Mouse (Mus musculus) forebrain, embryonic 12.5 days (tissue): ENCODE data around the gene Nmrk1. TPM values are rescaled to one million over a fixed set of nuclear protein-coding genes. Genes with fewer than 3 reads are reported as not detected.
A peak's percentile ranks its signal among the peaks of the same experiment; 100 is the strongest.
"Not testable (repeated sequence)": the region's sequence is repeated elsewhere in the genome, so short reads cannot be mapped to it uniquely, and the experiment has no call there.

Source experiments
- ATAC-seq: fragments of 200-750 bp; cut with Nextera tagmentation; 2 replicates; pipeline ENCODE4 v1.8.0; 2017; ENCODE audit warnings: moderate TSS enrichment; ENCODE audit not compliant: low FRiP score
- H3K27ac ChIP-seq: fragments of 300-500 bp; sonication (generic); 2 replicates; pipeline ENCODE4 v1.5.1; 2016; ENCODE audit warnings: mild to moderate bottlenecking
- H3K27me3 ChIP-seq: fragments of 300-500 bp; sonication (generic); 2 replicates; pipeline ENCODE4 v1.6.1; 2016; ENCODE audit warnings: mild to moderate bottlenecking
- H3K36me3 ChIP-seq: fragments of 300-500 bp; sonication (generic); replicated peaks from 2 replicates; pipeline ENCODE4 v1.6.1; 2016; ENCODE audit warnings: mild to moderate bottlenecking
- H3K4me1 ChIP-seq: fragments of 300-500 bp; sonication (generic); 2 replicates; pipeline ENCODE4 v1.6.1; 2016
- H3K4me2 ChIP-seq: fragments of 300-500 bp; sonication (generic); 2 replicates; pipeline ENCODE4 v1.6.1; 2016; ENCODE audit warnings: mild to moderate bottlenecking, moderate library complexity
- H3K4me3 ChIP-seq: fragments of 300-500 bp; sonication (generic); replicated peaks from 2 replicates; pipeline ENCODE4 v1.5.1; 2016; ENCODE audit warnings: mild to moderate bottlenecking
- H3K9ac ChIP-seq: fragments of 300-500 bp; sonication (generic); 2 replicates; pipeline ENCODE4 v1.6.1; 2016; ENCODE audit warnings: mild to moderate bottlenecking
- H3K9me3 ChIP-seq: fragments of 300-500 bp; sonication (generic); 2 replicates; pipeline ENCODE4 v1.6.1; 2016
- WGBS: fragments of 180-500 bp; shearing (Covaris S2); methylation state at CpG from one replicate; pipeline ENCODE4 v1.1.7; 2016; 5-methylcytosine and 5-hydroxymethylcytosine counted together
- polyA plus RNA-seq: library from polyadenylated mRNA; unstranded; fragments of >200 nt; fragmentation: Nextera tagmentation; extraction: Ambion mirVana; gene quantifications from 2 replicates; pipeline ENCODE4 v1.2.1, GENCODE M21; 2016

Nmrk1 gene
- polyA plus RNA-seq = 4.8 and 5.3 TPM in 2 replicates

DNA sequence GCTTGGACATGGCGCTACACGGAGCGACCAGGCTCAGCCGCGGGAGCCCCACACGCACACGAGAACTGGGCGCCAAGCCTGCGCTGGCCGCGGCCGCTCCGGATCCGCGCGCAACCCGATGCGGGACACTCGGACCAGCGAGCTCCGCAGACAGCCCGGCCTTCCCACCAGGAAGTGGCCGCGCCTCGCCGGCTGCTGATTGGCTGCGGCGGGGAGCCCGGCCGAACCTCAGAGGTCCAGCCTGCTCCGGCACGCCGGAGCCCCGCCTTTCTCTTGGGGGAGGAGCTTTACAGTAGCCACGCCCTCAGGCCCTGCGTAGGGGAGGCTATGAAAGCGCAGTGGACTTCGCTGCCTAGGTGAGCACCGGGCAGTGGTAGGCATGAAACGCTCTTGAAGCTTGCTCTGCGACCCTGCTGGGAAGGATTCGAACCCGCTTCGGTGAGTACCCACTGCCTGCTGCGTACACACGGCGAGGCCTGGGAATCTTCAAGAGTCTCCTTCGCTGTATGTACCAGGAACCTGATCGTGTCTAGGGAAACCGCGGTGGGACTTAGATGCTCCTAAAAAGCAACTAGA lies at the start of gene Nmrk1, which contains the start of gene Ostf1:
Gene Nmrk1, plus strand, starts transcription at position 307 of the 576 bp plus-strand sequence.
Gene Ostf1, minus strand, starts transcription at position 180 of the 576 bp plus-strand sequence.
- WGBS = 1% methylated on average over 51 of the region's 51 CpGs
- Histone ChIP-seq H3K9me3 (no peaks in the 10 kb centered on the region), H3K36me3 (no peaks in the 10 kb centered on the region), H3K9ac (peak within 1 kb of the TSS; percentile 66), H3K4me3 (peak within 1 kb of the TSS; percentile 74), H3K4me2 (peak within 1 kb of the TSS; percentile 89), H3K4me1 (peaks cover 9% of the 10 kb centered on the region), H3K27me3 (peaks cover 10% of the 10 kb centered on the region), H3K27ac (peak within 1 kb of the TSS; percentile 42; the same call in 1 of the 2 replicates)
- peak; percentile 99 for ATAC-seq

DNA sequence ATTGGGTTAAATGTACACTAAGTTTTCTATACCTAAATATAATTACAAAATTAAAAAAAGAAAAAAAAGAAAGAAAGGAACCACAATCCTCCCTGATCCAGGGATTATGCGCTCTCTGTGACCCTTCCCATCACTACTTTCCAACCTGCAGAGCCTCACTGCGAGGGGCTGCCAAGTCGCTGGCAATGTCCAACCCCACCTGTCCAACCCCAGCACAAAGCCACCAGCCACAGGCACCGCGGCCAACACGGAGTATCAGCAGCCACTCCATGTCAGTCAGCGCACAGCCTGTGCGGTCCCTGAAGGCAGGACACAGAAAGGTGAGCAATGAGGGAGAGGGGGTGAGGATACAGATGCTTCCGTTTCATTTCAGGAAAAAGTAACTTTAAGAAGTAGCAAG lies 49.5 kb upstream of the Nmrk1 start:
- 94% methylated on average over 9 of the region's 9 CpGs for WGBS
- Histone ChIP-seq H3K4me3 (no peak overlapping the region), H3K27ac (no peak overlapping the region), H3K36me3 (no peaks in the 10 kb centered on the region), H3K4me2 (no peak overlapping the region), H3K27me3 (no peaks in the 10 kb centered on the region), H3K4me1 (peaks cover 7% of the 10 kb centered on the region; the same call in 1 of the 2 replicates), H3K9me3 (no peaks in the 10 kb centered on the region), H3K9ac (no peak overlapping the region)
- no peak for ATAC-seq

DNA sequence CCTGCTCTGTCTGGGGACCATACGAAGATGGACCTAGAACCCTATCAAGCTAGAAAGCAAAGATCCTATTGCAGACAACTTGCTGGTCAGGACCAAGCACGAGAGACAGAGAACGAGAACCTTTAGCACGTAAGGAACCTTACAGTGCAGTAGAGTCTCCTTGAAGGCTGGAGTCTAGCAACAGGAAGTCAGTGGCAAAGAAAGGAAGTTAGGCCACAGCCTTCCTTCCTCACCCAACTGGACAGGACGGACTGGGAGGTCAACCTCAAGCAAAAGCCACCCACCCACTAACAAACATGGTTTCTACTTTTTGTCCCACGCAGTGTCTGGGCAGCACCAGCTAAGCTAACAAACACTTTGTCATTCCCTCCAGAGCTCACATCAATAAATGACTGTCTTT lies 48.9 kb upstream of the Nmrk1 start:
- Histone ChIP-seq H3K4me2 (no peak overlapping the region), H3K9me3 (no peaks in the 10 kb centered on the region), H3K36me3 (no peaks in the 10 kb centered on the region), H3K9ac (no peak overlapping the region), H3K27me3 (no peaks in the 10 kb centered on the region), H3K4me1 (peaks cover 7% of the 10 kb centered on the region; the same call in 1 of the 2 replicates), H3K27ac (no peak overlapping the region), H3K4me3 (no peak overlapping the region)
- WGBS = 90% methylated on average over 6 of the region's 6 CpGs
- ATAC-seq = no peak

DNA sequence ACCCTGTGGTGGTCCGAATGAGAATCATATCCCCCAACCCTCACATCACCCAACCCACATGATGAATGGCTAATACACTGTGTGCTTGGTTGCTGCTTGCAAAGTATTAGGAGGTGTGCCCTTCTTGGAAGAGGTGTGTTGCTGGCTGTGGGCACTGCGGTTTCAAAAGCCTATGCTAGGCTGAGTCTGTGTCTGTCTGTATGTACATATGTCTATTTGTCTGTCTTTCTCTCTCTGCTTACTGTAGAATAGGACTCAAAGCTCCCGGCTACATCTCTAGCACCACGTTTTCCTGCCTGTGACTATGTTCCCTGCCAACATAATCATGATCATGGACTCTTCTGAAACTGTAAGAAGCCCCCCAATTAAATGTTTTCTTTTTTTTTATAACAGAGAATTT lies 48.0 kb upstream of the Nmrk1 start:
- WGBS = 90% methylated on average over 4 of the region's 4 CpGs
- Histone ChIP-seq H3K4me3 (no peak overlapping the region), H3K27ac (no peak overlapping the region), H3K4me1 (peaks cover 1% of the 10 kb centered on the region; the same call in 1 of the 2 replicates), H3K36me3 (no peaks in the 10 kb centered on the region), H3K27me3 (no peaks in the 10 kb centered on the region), H3K4me2 (no peak overlapping the region), H3K9me3 (no peaks in the 10 kb centered on the region), H3K9ac (no peak overlapping the region)
- ATAC-seq = no peak

DNA sequence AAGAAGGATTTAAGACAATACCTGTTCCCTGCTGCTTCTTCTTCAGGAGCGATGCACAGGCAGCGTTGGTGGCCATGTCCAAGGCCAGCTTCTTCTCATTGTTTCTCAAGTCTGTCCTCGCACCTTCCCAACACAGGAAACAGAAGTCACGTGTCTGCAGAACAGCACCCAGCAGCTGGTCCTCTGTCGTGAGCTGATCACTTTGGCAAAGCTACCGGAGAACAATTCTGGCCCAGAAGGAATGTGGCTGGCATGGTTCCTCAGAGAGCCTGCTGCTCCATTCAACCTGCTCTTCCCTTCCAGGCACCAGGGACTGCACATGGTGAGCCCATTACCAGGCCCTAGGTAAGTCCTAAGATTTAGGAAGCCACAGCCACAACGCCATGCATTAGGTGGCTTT lies 47.1 kb upstream of the Nmrk1 start:
- Histone ChIP-seq H3K27me3 (no peaks in the 10 kb centered on the region), H3K4me1 (no peaks in the 10 kb centered on the region), H3K36me3 (no peaks in the 10 kb centered on the region), H3K9ac (no peak overlapping the region), H3K4me3 (no peak overlapping the region), H3K9me3 (no peaks in the 10 kb centered on the region), H3K27ac (no peak overlapping the region), H3K4me2 (no peak overlapping the region)
- ATAC-seq = no peak
- WGBS = 94% methylated on average over 7 of the region's 7 CpGs

DNA sequence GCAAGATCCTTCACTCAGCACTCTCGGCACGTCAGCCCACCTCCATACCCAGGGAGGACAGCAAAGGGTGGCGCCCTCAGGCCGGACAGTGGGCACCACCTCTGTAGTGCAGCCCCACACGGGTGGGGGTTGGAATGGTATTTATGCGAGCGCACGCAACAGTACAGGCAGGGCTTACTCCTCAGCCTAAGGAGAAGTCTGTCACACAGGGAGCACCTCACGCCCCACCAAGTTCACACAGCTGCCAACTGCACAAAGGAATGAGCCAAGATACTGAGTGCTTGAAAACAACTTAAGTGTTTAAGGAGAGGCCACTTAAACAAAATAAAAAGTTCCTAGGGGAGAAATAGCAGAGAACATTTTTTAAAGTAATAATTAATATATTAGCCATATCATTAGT lies 44.6 kb upstream of the Nmrk1 start:
- Histone ChIP-seq H3K4me2 (no peak overlapping the region), H3K36me3 (no peaks in the 10 kb centered on the region), H3K27me3 (no peaks in the 10 kb centered on the region), H3K4me3 (no peak overlapping the region), H3K27ac (no peak overlapping the region), H3K4me1 (peaks cover 20% of the 10 kb centered on the region), H3K9me3 (no peaks in the 10 kb centered on the region), H3K9ac (no peak overlapping the region)
- WGBS = 90% methylated on average over 9 of the region's 9 CpGs
- no peak for ATAC-seq

DNA sequence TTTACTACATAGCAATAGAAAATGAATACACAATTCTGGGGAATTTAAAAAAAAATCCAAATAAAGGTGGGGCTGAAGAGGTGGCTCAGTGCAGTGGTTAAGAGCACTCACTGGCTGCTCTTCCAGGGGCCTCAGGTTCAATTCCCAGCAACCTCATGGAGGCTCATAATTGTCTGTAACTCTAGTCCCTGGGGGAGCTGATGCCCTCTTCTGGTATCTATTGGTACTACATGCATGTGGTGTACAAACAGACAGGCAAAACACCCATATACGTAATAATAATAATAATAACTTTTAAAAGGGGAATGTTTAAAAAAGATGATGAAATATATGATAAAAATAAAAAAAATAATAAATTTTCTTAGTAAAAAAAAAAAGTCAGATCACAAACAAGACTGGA lies 43.5 kb upstream of the Nmrk1 start:
- ATAC-seq = no peak
- Histone ChIP-seq H3K27me3 (no peaks in the 10 kb centered on the region), H3K4me1 (peaks cover 21% of the 10 kb centered on the region), H3K9me3 (no peaks in the 10 kb centered on the region), H3K9ac (no peak overlapping the region), H3K4me3 (no peak overlapping the region), H3K4me2 (no peak overlapping the region), H3K27ac (no peak overlapping the region), H3K36me3 (no peaks in the 10 kb centered on the region)
- WGBS = 96% methylated on average over 1 of the region's 1 CpGs

DNA sequence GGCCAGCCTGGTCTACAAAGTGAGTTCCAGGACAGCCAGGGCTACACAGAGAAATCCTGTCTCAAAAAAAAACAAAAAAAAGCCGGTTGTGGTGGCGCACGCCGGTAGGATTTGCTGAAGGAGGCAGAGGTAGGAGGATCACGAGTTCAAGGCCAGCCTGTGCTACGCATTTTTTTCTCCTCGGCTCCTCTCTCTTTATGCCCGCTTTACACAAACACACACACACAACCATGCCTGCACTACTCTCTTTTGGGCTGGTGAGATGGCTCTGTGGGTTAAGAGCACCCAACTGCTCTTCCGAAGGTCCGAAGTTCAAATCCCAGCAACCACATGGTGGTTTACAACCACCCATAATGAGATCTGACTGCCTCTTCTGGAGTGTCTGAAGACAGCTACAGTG lies 42.9 kb upstream of the Nmrk1 start:
- not testable (repeated sequence) for H3K9ac ChIP-seq, H3K9me3 ChIP-seq, H3K27ac ChIP-seq, H3K4me3 ChIP-seq, H3K4me2 ChIP-seq, H3K36me3 ChIP-seq, ATAC-seq, H3K27me3 ChIP-seq
- WGBS = 94% methylated on average over 10 of the region's 10 CpGs
- peaks cover 21% of the 10 kb centered on the region for H3K4me1 ChIP-seq

DNA sequence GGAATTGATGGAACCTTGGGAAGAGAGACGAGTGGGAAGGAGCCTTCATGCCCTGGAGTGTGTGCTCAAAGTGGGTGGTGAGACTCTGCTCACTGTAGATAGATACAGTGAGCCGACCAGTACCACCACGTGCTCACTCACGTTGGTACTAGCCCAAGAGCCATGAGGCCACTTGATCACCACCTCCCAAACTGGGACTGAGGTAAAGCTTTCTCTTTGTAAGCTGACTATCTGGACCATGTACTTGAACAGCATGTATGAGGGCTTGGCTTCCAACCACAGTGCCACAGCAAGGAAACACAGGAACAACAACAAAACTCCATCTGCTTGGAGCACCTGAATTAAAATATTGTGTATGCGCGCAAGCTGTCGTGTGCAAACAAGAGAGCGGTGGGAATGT lies 42.5 kb upstream of the Nmrk1 start:
- Histone ChIP-seq H3K27ac (no peak overlapping the region), H3K4me3 (no peak overlapping the region), H3K9ac (no peak overlapping the region), H3K36me3 (no peaks in the 10 kb centered on the region), H3K4me2 (no peak overlapping the region), H3K4me1 (peaks cover 21% of the 10 kb centered on the region), H3K9me3 (no peaks in the 10 kb centered on the region), H3K27me3 (no peaks in the 10 kb centered on the region)
- WGBS = 97% methylated on average over 8 of the region's 8 CpGs
- no peak for ATAC-seq

DNA sequence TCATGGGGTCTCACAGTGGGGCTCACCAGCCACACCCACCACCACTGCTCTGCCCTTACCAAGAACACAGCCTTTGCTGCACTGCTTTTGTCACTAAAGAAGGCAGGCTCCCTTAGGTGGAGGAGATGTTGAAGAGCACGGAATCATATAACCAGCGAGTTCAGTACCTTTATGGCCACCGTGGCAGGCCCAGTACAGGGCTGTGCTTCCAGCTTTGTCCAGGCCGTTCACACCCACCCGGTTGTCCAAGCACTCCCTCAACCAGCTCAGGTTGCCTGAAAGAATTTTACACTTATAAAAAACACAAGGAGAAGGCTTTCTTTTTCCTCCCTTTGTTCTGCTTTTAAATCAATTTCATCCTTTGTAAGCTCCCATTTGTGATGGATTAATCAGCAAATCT lies 41.5 kb upstream of the Nmrk1 start:
- Histone ChIP-seq H3K36me3 (no peaks in the 10 kb centered on the region), H3K27ac (no peak overlapping the region), H3K4me1 (peaks cover 21% of the 10 kb centered on the region), H3K4me3 (no peak overlapping the region), H3K27me3 (no peaks in the 10 kb centered on the region), H3K9ac (no peak overlapping the region), H3K9me3 (no peaks in the 10 kb centered on the region), H3K4me2 (no peak overlapping the region)
- no peak for ATAC-seq
- 63% methylated on average over 5 of the region's 5 CpGs for WGBS

DNA sequence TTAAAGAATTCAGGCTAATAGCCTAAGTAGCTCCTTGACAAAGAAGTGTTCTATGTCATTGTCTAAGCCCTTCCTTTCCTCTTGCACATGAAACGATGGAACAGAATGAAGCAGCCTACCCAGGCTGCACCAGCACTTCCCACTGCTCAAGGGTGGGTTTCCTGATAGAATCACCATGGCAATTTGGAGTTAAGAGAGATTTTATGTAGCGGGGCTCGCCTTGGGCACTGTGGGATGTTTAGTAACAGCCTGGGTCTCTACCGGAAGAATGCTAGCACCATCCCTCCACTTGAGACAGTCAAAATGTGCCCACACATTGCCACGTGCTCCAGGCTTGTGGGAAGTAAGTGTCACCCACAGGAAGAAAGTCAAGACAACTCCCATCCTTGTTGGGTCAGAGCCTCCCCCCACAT lies 40.8 kb upstream of the Nmrk1 start:
- H3K9ac ChIP-seq = no peak overlapping the region
- H3K36me3 ChIP-seq = no peaks in the 10 kb centered on the region
- peaks cover 21% of the 10 kb centered on the region for H3K4me1 ChIP-seq
- WGBS = 41% methylated on average over 5 of the region's 5 CpGs
- no peak overlapping the region for H3K4me3 ChIP-seq
- no peak overlapping the region for H3K27ac ChIP-seq
- no peaks in the 10 kb centered on the region for H3K9me3 ChIP-seq
- H3K4me2 ChIP-seq = no peak overlapping the region
- no peaks in the 10 kb centered on the region for H3K27me3 ChIP-seq
- ATAC-seq = peak; percentile 44; the same call in 1 of the 2 replicates

DNA sequence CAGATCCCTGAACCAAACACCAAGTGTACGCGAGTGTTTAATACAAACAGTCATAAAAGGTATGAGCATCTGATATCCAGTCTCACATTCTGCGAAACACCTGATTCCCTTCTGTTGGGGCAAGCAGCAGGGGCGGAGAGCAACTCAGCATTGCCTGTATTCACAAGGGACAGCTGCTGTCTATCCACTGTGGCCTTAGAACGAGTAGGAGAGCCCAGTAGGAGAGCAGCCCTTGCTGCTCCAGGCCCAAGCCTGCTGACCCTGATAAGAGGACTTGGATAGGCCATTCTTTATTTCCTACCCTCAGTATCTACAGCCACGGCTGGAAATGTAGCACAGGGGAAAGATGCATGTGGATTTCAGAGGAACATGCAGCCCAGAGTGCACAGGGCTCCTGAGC lies 38.8 kb upstream of the Nmrk1 start:
- 80% methylated on average over 6 of the region's 6 CpGs for WGBS
- Histone ChIP-seq H3K4me1 (peaks cover 21% of the 10 kb centered on the region), H3K9ac (no peak overlapping the region), H3K36me3 (no peaks in the 10 kb centered on the region), H3K9me3 (no peaks in the 10 kb centered on the region), H3K27ac (no peak overlapping the region), H3K4me2 (no peak overlapping the region), H3K4me3 (no peak overlapping the region), H3K27me3 (no peaks in the 10 kb centered on the region)
- no peak for ATAC-seq

DNA sequence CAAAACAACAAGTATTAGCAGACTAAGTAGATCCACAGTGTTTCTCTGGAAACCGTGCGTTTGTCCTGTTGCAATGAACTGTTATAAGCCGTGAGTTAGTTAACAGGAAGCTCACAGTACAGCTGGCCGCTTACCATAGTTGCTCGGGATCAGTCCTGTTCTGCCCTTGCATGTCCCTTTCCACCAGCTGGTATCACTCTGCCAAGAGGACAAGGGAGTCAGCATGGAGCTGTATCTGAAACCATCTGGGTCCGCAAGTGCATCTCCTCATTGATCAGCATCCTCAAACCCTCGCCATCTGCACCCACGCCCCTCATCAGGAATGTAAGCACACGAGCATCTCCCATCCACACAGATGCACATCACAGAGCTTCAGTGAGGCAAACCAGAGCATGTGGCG lies 38.0 kb upstream of the Nmrk1 start:
- ATAC-seq = no peak
- Histone ChIP-seq H3K9me3 (no peaks in the 10 kb centered on the region), H3K4me2 (no peak overlapping the region), H3K4me3 (no peak overlapping the region), H3K36me3 (no peaks in the 10 kb centered on the region), H3K9ac (no peak overlapping the region), H3K27ac (no peak overlapping the region), H3K4me1 (peaks cover 21% of the 10 kb centered on the region), H3K27me3 (no peaks in the 10 kb centered on the region)
- 87% methylated on average over 10 of the region's 10 CpGs for WGBS
